Mouse (Mus musculus) G1E (cell line): ENCODE results near the gene Mlycd. TPM values are rescaled to one million over a fixed set of nuclear protein-coding genes. Genes with fewer than 3 reads are reported as not detected.
"Not testable (repeated sequence)": the region's sequence is repeated elsewhere in the genome, so short reads cannot be mapped to it uniquely, and the experiment has no call there.

Experiments
- ATAC-seq: 2 replicates; pipeline ENCODE4 v1.8.0; 2016; ENCODE audit warnings: mild to moderate bottlenecking; ENCODE audit not compliant: insufficient number of reproducible peaks, poor library complexity, low FRiP score, severe bottlenecking; ENCODE audit errors: extremely low read depth
- DNase-seq: peaks from one replicate; pipeline ENCODE4 v3.0.0; 2012; ENCODE audit warnings: low spot score
- H3K27me3 ChIP-seq: 2 replicates; pipeline ENCODE4 v1.6.1; 2012; ENCODE audit warnings: mild to moderate bottlenecking, low read length, inconsistent platforms; ENCODE audit not compliant: insufficient read depth
- H3K36me3 ChIP-seq: replicated peaks from 2 replicates; pipeline ENCODE3; 2012; ENCODE audit warnings: mild to moderate bottlenecking, inconsistent platforms
- H3K4me1 ChIP-seq: 2 replicates; pipeline ENCODE4 v1.6.1; 2012; ENCODE audit warnings: low read depth, low read length, inconsistent platforms, mixed read lengths; ENCODE audit not compliant: insufficient read depth
- H3K4me3 ChIP-seq: 2 replicates; pipeline ENCODE4 v1.5.1; 2012; ENCODE audit warnings: low read depth, mild to moderate bottlenecking, inconsistent platforms, low read length, moderate library complexity, mixed read lengths
- H3K9me3 ChIP-seq: replicated peaks from 2 replicates; pipeline ENCODE4 v1.6.1; 2012; ENCODE audit warnings: inconsistent platforms
- CTCF ChIP-seq: IDR thresholded peaks from 2 replicates; pipeline ENCODE4 v1.5.1; 2012; ENCODE audit warnings: low read depth, low read length, inconsistent platforms, mixed read lengths
- GATA1 ChIP-seq: IDR thresholded peaks from 2 replicates; pipeline ENCODE4 v1.6.1; 2012; ENCODE audit warnings: borderline replicate concordance, low read length, inconsistent platforms, mixed read lengths
- GATA2 ChIP-seq: IDR thresholded peaks from 2 replicates; pipeline ENCODE4 v1.6.1; 2012; ENCODE audit warnings: low read depth, low read length, inconsistent platforms, borderline replicate concordance
- POLR2AphosphoS5 ChIP-seq: IDR thresholded peaks from 2 replicates; pipeline ENCODE4 v1.6.1; 2012; ENCODE audit warnings: low read depth, low read length, inconsistent platforms; ENCODE audit not compliant: insufficient replicate concordance
- TAL1 ChIP-seq: conservative IDR thresholded peaks from 2 replicates; pipeline ENCODE4 v1.6.1; 2012; ENCODE audit warnings: low read depth, low read length, inconsistent platforms, mixed read lengths
- polyA plus RNA-seq: library from polyadenylated mRNA; stranded (reverse); fragments of >175 nt; gene quantifications from 2 replicates; pipeline ENCODE4 v1.2.3, GENCODE M21; 2012
- total RNA-seq, 2 experiments: library from RNA; stranded (forward) in 1 of 2; stranded (reverse) in 1 of 2; fragments of 200-1000 nt in 1 of 2; fragments of >200 nt in 1 of 2; fragmentation: Nextera tagmentation in 1 of 2; gene quantifications; 2 replicates each; pipeline ENCODE4 v1.2.3; 2014 to 2017

Gene Mlycd
- total RNA-seq (2014; fragmentation: Nextera tagmentation) (4.1 and 7.7 TPM in 2 replicates), total RNA-seq (2017) (10.5 and 14.8 TPM in 2 replicates), polyA plus RNA-seq (16.7 and 20.1 TPM in 2 replicates)

DNA sequence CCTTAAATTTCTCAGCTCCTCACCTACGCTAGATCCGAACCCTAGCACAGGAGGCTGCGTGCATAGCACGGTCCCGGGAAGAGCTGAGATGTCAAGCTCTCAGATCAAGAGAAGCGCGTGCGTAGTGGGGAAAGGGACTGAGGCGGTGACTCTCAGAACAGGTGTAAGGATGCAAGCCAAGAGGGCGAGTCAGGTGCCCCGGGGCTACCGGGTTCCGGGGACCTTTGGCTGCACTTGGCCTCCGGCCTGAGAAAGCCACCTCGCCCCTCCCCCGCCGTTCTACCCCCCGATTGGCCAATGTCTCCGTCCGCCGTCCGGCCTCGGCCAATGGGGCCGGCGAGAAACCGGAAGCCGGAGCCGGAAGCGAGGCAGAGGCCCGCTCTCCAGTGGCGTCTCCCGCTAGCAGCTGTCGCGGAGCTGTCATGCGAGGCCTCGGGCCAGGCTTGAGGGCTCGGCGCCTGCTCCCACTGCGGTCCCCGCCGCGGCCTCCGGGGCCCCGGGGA lies at the start of gene Mlycd:
TSS of gene Mlycd (plus strand) at position 355 of the 503 bp plus-strand sequence.
- TF ChIP-seq POLR2AphosphoS5, result no peak
- TF ChIP-seq GATA2, result no peak
- no peak for TF ChIP-seq TAL1
- no peak for TF ChIP-seq GATA1
- TF ChIP-seq CTCF, result no peak
- peak; percentile 88 for ATAC-seq
- DNase-seq, result peak; percentile 99
- H3K27me3 ChIP-seq, result no peaks in the 10 kb centered on the region
- peaks cover 22% of the 10 kb centered on the region for H3K4me1 ChIP-seq
- H3K4me3 ChIP-seq, result peak within 1 kb of the TSS; percentile 91
- H3K36me3 ChIP-seq, result peaks cover 35% of the 10 kb centered on the region
- no peaks in the 10 kb centered on the region for H3K9me3 ChIP-seq

DNA sequence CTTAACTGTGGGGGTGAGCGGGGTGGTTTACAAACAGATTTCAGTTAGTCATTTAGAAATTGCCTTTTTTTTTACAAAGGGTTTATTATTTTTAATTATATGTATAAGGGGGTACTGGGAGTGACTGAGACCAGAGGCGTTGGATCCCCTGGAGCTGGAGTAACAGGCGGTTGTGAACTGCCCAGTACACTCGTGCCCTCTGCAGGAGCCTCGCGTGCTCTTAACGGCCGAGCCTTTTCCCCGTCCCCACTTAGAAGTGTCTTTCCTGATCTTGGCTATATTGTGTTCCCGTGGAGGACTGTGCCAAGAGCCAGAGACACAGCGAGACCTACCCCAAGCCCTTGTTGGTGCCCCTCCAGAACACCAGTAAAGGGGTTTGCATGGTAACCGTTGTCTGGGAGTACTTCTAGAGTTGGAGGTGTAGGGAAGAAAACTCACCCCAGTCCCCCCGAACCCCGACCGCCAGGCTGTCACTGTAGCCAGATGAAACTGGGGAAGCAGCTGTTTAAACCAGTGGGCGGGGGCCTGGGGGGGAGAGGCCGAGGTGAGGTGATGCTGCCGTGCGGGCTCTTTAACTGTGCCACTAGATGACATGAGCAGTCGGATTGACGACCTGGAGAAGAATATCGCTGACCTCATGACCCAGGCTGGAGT lies 49.5 kb upstream of the Mlycd start:
- H3K4me1 ChIP-seq, result peaks cover 29% of the 10 kb centered on the region
- peak overlapping the region; percentile 99 for H3K4me3 ChIP-seq
- H3K9me3 ChIP-seq, result no peaks in the 10 kb centered on the region
- DNase-seq, result peak; percentile 43
- H3K36me3 ChIP-seq, result peaks cover 41% of the 10 kb centered on the region
- peak; percentile 31; the same call in 1 of the 2 replicates for ATAC-seq
- TF ChIP-seq POLR2AphosphoS5 (no peak), CTCF (no peak), TAL1 (no peak), GATA1 (no peak), GATA2 (no peak)
- no peaks in the 10 kb centered on the region for H3K27me3 ChIP-seq

GRCm38 (mm10) chr8:119345683-119346075 lies 49.0 kb upstream of the Mlycd start:
- ATAC-seq (no peak), DNase-seq (no peak)
- Histone ChIP-seq H3K4me3 (peak overlapping the region; percentile 99), H3K36me3 (peaks cover 46% of the 10 kb centered on the region), H3K4me1 (peaks cover 33% of the 10 kb centered on the region), H3K9me3 (no peaks in the 10 kb centered on the region), H3K27me3 (no peaks in the 10 kb centered on the region)
- TF ChIP-seq GATA2 (no peak), CTCF (no peak), TAL1 (no peak), GATA1 (no peak), POLR2AphosphoS5 (no peak)

DNA sequence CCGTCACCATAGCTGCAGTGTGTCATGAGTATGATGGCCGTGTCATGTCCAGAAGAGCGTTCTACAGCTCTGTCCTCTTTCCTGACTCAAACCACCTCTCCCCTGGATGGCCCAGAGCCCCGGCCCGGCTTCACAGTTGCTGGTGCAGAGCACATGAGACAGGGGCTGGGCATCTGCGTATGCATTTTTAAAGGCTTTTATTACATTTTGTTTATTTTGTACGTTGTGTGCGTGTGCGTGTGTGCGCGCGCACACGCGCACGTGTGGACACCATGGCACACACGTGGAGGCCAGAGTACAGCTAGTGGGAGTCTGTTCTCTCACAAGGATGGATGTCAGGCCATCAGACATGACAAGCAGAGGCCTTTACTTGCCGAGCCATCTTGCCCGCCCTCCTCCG lies 43.0 kb upstream of the Mlycd start:
- DNase-seq (no peak), ATAC-seq (no peak)
- H3K27me3 ChIP-seq, result no peaks in the 10 kb centered on the region
- H3K9me3 ChIP-seq, result no peaks in the 10 kb centered on the region
- H3K4me3 ChIP-seq, result no peak overlapping the region
- TF ChIP-seq TAL1, result no peak
- TF ChIP-seq CTCF, result no peak
- TF ChIP-seq POLR2AphosphoS5, result no peak
- TF ChIP-seq GATA1, result no peak
- TF ChIP-seq GATA2, result no peak
- peaks cover 32% of the 10 kb centered on the region for H3K4me1 ChIP-seq
- H3K36me3 ChIP-seq, result peaks cover 52% of the 10 kb centered on the region

DNA sequence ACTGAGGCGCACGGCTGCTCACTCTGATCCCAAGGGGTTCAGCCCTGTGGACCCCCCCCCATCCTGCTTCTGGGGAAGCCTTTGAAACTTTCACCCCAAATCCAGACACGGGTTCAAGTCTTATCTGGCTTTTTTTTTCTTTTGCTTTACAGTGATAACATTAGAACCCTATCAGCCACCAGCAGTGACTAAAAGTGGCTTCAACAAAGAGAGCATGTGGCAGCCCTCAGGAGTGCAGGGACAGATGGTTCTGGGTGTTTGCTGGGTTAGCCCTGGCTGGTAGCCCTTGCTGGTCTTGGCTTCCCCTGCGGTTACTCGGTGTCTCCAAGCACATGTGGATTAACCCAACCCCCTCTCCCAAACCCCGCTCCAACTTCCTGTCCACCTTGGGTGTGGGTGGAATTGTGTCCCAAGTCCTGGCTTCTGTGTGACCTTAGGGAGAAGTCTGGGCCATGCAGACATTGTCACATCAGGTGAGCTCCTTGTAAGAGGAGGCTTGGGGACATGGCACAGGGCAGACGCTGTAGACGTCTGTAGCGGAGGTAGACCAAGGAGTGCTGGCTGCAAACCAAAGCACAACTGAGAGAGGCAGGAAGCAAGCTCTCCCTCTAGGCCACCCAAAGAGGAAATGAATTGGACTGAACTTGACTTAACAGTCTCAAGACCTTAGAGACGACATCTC lies 41.6 kb upstream of the Mlycd start:
- Histone ChIP-seq H3K36me3 (peaks cover 37% of the 10 kb centered on the region), H3K9me3 (no peaks in the 10 kb centered on the region), H3K4me1 (peaks cover 28% of the 10 kb centered on the region), H3K27me3 (no peaks in the 10 kb centered on the region), H3K4me3 (peak overlapping the region; percentile 27; the same call in 1 of the 2 replicates)
- TF ChIP-seq GATA2, result no peak
- no peak for TF ChIP-seq GATA1
- no peak for TF ChIP-seq POLR2AphosphoS5
- TF ChIP-seq TAL1, result no peak
- no peak for TF ChIP-seq CTCF
- peak; percentile 70 for ATAC-seq
- DNase-seq, result no peak

GRCm38 (mm10) chr8:119353659-119354023 lies 41.0 kb upstream of the Mlycd start:
- DNase-seq (no peak), ATAC-seq (no peak)
- Histone ChIP-seq H3K4me1 (peaks cover 28% of the 10 kb centered on the region), H3K27me3 (no peaks in the 10 kb centered on the region; the same call in 1 of the 2 replicates), H3K36me3 (peaks cover 32% of the 10 kb centered on the region), H3K4me3 (no peak overlapping the region; the same call in 1 of the 2 replicates), H3K9me3 (no peaks in the 10 kb centered on the region)
- TF ChIP-seq TAL1, result no peak
- TF ChIP-seq GATA1, result no peak
- no peak for TF ChIP-seq GATA2
- TF ChIP-seq CTCF, result no peak
- no peak for TF ChIP-seq POLR2AphosphoS5

DNA sequence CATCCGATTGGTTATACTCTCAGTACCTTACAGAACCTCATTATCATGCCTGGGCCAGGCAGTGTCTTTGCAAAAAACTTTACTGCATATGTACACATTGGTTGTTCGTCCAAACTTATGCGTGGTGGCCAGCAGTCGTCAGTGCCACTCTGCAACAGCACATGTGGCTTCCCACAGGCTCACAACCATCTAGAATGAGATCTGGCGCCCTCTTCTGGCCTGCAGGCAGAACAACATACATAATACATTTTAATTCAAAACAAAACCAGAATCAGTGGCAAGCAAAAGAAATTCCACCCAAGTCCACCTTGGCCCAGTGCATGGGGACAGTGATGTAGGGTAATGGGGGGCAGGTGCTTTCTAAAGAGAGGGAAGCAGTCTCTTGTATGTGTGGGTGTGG lies 38.0 kb upstream of the Mlycd start:
- not testable (repeated sequence) for H3K36me3 ChIP-seq, H3K4me3 ChIP-seq, ATAC-seq, H3K9me3 ChIP-seq, DNase-seq, H3K27me3 ChIP-seq
- peak; percentile 43; the same call in 1 of the 2 replicates for TF ChIP-seq CTCF
- peaks cover 19% of the 10 kb centered on the region for H3K4me1 ChIP-seq
